Mouse (Mus musculus) thymus, postnatal 14 days (tissue): Measurements from ENCODE around the gene Olfr573-ps1.

Experiments
- DNase-seq: peaks from one replicate; pipeline ENCODE4 v3.0.0; 2021

Olfr573-ps1 gene

GRCm38 (mm10) chr7:102942475-102942874, at the start of gene Olfr573-ps1:
Gene Olfr573-ps1 (minus strand): TSS chr7:102942575.
- no peak for DNase-seq

GRCm38 (mm10) chr7:102989224-102989623, 46.8 kb upstream of the Olfr573-ps1 start, which contains the start of gene Olfr578:
Gene Olfr578 (minus strand): TSS chr7:102989324.
- no peak for DNase-seq

- DNase-seq: no peak
These were observed 33.5 kb upstream of the Olfr573-ps1 start, which contains the start of gene Olfr577 for GRCm38 (mm10) chr7:102975843-102976242. Gene Olfr577 (minus strand): TSS chr7:102975943.

GRCm38 (mm10) chr7:102974399-102974798, 32.0 kb upstream of the Olfr573-ps1 start:
- no peak for DNase-seq

- no peak for DNase-seq
These were observed 20.0 kb upstream of the Olfr573-ps1 start, which contains the start of gene Olfr576 for GRCm38 (mm10) chr7:102962360-102962759. Gene Olfr576 (plus strand): TSS chr7:102962660.

GRCm38 (mm10) chr7:102958593-102958992, 16.2 kb upstream of the Olfr573-ps1 start, which contains the start of gene Olfr575:
Gene Olfr575 (minus strand): TSS chr7:102958775.
- DNase-seq: no peak

GRCm38 (mm10) chr7:102958137-102958536, 15.8 kb upstream of the Olfr573-ps1 start:
- no peak for DNase-seq

GRCm38 (mm10) chr7:102950732-102951131, 8.4 kb upstream of the Olfr573-ps1 start:
- DNase-seq: no peak

GRCm38 (mm10) chr7:102948167-102948566, 5.8 kb upstream of the Olfr573-ps1 start, which contains the start of gene Olfr574:
Gene Olfr574 (plus strand): TSS chr7:102948467.
- DNase-seq: no peak

GRCm38 (mm10) chr7:102943417-102943816, 1.0 kb upstream of the Olfr573-ps1 start:
- no peak for DNase-seq

GRCm38 (mm10) chr7:102927105-102927504, 15.3 kb downstream of the Olfr573-ps1 start:
- DNase-seq: no peak

GRCm38 (mm10) chr7:102924109-102924508, 18.3 kb downstream of the Olfr573-ps1 start, which contains the start of gene Olfr572:
Gene Olfr572 (plus strand): TSS chr7:102924409.
- DNase-seq: no peak

- peak; percentile 27 for DNase-seq
These were observed 22.7 kb downstream of the Olfr573-ps1 start for GRCm38 (mm10) chr7:102919632-102920031.

GRCm38 (mm10) chr7:102917032-102917875, 25.1 kb downstream of the Olfr573-ps1 start, which contains the start of gene Olfr571:
Gene Olfr571 (minus strand): TSS chr7:102917536.
- no peak for DNase-seq

GRCm38 (mm10) chr7:102916405-102916804, 26.0 kb downstream of the Olfr573-ps1 start:
- DNase-seq: no peak

- no peak for DNase-seq
These were observed 27.1 kb downstream of the Olfr573-ps1 start for GRCm38 (mm10) chr7:102915261-102915660.
